Mouse (Mus musculus): Measurements from ENCODE around the gene Plb1.
A peak's percentile ranks its signal among the peaks of the same experiment; 100 is the strongest.

Plb1 gene

GRCm38 (mm10) chr5:32337336-32337735 is 104.8 kb downstream of the Plb1 start:
- DNase-seq: no peak

GRCm38 (mm10) chr5:32338339-32338738 is 105.8 kb downstream of the Plb1 start:
- DNase-seq: no peak

GRCm38 (mm10) chr5:32338766-32339165 is 106.3 kb downstream of the Plb1 start:
- no peak for DNase-seq

DNA sequence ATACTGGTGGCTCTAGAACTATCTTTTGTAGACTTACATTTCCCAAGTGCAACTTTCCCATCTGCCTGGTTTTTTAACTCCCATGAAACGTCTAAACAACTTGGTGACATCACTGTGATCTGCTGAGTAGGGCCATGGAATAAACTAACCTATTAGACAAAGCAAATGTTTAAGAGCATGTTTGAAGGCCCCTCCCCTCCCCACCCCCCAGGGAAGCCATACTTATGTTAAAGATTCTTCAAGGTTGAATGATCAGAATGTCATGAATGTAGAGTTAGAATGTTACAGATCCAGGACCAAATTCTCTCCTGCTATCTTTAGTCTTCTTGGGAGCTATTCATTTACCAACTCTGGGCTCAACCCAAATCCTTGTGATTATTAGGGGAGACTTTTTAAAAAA is 107.7 kb downstream of the Plb1 start:
- DNase-seq: no peak

DNA sequence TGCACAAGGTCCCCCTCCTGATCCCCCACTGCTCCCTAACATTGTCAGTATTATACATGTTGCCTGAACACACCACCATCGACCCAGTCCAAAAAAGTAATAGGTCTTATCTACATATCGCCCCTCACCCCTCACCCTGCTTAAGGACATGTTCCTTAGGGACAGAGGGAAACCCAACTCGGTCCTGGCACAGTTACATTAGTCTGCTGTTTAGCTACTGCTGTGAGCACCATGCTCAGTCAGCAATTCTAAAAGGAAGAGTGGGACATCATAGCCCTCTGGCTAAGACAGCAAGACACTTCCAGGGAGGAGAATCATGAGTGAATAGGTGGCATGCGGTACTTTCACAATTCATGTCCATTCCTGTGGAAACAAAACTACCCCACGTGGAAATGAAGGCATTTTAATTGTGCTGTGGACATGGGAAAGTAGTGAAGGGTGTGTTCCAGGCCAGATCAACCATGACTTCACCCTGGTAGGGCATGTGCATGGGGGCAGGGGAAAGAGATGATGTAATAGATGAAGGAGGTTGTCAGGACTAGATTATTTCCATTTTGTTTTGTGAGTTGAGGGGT is 110.3 kb downstream of the Plb1 start:
- no peak for DNase-seq

GRCm38 (mm10) chr5:32346025-32346912 is 113.8 kb downstream of the Plb1 start:
- DNase-seq: peak; percentile 72 to 75

DNA sequence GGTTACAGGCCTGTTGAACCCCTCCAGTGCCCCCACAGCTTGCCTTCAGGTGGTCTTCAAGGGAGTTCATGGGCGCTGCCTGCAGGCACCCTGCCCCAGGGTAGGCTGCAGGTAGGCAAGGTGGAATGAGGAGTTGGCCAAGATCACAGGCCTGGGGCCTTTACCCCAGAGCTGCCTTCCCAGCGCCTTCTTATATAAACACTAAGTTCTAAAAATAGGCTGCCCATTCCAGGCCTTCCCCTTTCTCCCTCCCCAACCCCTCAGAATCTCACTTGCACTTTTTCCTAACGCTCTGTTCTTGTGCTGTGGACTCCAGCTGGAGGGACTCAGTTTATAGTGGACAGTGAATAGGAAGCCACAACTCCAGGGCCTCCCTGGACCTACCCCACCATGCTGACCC is 117.2 kb downstream of the Plb1 start:
- DNase-seq: peak in 1 of 2 experiments; percentile 38

DNA sequence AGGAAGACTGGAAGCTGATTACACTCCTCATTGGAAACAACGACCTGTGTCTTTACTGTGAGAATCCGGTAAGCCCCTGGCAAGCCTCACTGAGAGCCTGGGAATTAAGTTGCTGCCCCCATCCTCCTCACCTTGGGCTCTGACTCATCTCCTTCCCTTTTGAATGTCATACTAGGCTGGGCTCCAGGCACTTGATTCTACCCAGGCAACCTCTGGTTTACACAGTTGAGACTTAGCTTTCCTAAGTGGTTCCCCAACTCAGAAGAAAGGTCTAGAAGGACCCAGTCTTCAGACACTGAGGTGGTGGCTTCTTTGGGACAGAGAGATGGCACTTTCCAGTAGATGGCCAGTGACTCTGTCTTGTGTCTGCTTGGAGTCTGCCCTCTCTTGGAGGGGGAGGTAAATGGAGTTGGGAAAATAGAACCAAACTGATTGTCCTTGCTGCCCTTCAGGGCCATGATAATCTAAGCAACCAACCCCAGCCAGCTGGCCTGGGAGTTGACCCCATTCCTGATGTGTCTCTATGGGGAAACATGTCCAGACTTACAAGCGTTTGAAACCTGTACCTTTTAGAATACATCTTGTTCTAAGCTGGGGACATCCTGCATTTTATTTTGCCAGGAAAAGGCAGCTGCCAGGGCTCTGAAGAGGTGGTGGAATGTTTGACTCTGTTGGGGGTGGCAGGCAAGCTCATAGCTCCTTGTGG is 118.2 kb downstream of the Plb1 start:
- no peak for DNase-seq

DNA sequence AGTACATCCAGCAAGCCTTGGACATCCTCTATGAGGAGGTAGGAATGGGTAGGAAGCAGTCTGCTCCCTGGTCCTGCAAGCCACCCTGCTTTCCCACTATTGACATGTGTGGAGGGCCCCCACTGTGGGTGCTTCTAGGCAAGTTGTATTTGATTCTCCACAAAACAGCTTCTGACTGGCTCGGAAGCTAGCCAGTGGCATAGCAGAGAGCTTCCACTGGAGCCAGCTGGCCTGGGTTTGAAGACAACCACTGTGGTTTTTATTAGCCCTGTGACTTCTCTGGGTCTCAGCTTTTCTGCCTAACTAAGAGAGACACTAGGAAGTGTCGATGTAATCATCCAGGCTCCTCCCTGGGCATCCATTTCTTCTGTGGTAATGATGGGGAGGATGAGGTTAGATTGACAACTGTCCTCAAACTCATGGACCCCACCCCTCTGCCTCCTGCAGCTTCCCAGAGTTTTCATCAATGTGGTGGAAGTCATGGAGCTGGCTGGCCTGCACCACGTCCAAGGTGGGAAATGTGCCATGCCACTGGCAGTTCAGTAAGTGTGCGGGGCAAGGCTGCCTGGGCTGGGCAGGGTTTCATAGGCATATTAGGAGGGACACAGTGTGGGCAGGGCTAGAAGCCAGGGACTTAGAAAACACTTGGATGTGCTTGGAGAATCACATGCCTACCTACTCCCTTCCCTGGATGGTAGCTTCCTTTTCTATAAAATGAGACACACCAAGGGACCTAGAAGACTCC is 119.4 kb downstream of the Plb1 start:
- DNase-seq: no peak

DNA sequence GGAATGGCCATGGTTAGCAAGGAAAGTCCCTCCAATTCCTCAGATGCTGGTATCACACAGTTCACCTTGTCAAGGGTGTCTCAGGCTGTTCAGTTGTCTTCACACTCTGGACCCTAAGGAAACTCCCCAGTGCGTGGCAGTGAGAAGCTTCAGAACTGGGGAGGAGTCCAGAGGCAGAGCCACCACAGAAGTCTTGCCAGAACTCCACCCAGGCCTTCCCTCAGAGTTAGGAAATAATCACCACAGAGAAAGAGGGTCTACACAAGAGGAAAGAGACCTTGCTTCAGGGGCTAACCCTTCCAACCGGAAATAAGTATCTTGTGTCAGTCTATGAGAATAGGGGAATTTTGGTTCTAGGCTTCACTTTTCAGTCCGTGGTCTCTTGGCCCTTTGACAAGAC is 120.3 kb downstream of the Plb1 start:
- DNase-seq: no peak

GRCm38 (mm10) chr5:32353280-32353679 is 120.8 kb downstream of the Plb1 start:
- DNase-seq: peak; percentile 14 to 42

DNA sequence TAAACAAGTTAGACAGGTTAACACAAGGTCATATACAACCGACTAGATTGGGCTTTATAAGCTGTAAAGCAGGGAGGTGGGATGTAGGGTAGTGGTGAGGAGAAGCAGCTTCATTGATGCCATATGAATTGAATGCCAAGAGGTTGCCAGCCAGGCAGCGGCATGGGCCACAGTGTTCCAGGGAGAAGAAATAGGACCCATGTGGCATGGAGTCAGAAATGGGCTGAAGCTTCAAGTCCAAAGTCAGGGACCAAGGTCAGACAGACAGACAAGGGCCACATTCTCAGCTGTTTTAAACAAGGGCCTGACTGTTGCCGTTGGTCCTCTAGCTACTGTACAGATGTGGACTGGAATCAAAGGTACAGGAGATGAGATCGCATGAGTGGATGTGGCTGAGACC is 128.0 kb downstream of the Plb1 start:
- no peak for DNase-seq

GRCm38 (mm10) chr5:32361441-32362235 is 129.1 kb downstream of the Plb1 start:
- DNase-seq: no peak

DNA sequence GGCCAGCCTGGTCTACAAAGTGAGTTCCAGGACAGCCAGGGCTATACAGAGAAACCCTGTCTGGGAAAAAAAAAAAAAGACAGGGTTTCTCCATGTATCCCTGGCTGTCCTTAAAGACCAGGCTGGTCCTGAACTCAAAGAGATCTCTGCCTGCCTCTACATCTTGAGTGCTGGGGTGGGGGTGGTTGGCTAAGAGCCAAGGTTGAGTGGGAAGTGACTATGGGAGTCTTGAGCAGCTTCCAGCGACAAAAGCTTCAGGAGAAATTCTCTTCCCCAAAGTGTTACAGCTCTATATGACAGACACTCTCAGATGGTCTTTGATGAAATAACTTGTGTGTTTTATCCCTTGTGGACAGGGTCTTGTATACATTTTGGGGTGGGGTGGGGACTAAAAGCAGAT is 136.9 kb downstream of the Plb1 start:
- no peak for DNase-seq

DNA sequence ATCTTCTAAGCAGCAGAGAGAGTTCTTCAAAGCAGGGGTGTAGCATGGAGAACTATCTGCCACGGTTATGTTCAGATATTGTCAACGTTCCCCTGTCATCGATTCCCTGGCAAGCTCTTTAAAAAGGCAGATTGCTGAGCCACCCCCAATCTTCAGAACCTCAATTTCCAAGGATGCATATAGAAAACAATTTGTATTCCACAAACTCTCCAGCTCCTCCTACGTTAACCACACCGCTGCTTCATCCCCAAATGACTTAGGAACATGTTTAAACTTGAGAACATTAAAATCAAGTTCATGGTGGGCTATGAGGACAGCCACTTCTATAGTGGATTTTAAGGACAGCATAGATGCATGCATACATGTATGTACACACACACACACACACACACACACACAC is 138.7 kb downstream of the Plb1 start:
- DNase-seq: no peak

GRCm38 (mm10) chr5:32378546-32378945 is 146.0 kb downstream of the Plb1 start:
- no peak for DNase-seq

GRCm38 (mm10) chr5:32388656-32389055 is 156.1 kb downstream of the Plb1 start:
- no peak for DNase-seq

DNA sequence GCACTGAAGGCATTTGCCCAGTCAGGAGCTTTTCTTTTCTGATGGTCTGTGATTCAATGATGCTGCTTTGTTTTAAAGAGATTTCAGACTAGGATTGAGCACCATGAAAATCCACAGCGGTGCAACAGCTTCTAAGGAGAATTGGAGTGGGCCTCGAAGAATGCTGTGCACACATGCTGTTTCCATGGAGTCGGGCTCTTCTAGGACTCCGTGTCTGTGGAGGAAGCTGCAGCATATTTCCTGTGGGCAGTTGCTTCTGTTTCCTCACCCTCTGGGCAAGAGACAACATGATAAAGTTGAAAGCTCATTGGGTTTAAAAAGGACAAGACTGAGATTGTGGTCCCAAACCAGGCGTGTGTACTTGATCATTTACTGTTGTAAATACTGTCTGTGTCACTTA is 157.8 kb downstream of the Plb1 start:
- no peak for DNase-seq

GRCm38 (mm10) chr5:32392281-32392680 is 159.8 kb downstream of the Plb1 start:
- DNase-seq: peak; percentile 55 to 70

GRCm38 (mm10) chr5:32394586-32394985 is 162.1 kb downstream of the Plb1 start:
- DNase-seq: no peak

DNA sequence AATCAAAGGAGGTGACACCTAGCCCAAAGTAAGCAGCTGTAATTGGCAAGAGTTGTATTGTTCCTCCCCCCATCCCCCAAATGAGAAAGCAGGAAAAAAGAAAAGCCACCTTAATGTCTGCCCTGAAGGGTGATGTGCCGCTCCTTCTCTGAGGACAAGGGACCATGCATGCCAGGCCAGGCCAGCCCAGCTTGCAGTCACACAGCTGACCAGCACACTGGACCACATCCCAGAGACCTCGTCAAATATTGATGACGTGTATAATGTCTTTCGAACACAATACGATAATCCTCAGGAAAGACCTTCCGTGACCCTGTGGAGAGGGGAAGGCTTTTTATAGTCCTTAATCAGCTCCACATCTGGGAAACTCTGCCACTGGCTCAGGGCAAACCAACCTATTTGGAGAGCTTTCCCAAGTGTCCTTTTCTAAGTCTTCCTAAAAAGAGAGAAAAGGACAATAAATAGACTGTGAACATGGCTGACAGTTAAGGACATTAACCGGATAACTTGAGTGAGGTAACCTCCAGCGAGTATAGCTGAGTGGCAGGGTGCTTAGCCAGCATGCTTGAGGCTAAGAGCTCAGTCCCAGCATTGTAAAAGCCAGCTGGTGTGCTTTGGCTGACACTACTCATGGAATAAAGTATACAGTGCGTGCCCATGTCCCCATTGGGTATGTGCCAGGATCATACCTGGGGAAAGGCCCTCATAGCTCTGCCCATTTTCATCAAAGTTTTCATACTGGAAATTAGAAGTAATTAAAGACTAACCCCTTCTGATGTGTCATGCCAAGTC is 162.8 kb downstream of the Plb1 start:
- no peak for DNase-seq
